Mouse (Mus musculus) forebrain, embryonic 14.5 days (tissue): ENCODE results near the gene Elmsan1. TPM values are rescaled to one million over a fixed set of nuclear protein-coding genes. Genes with fewer than 3 reads are reported as not detected.
A peak's percentile ranks its signal among the peaks of the same experiment; 100 is the strongest.

Source experiments
- ATAC-seq: fragments of 200-750 bp; cut with Nextera tagmentation; 2 replicates; pipeline ENCODE4 v1.8.0; 2017; ENCODE audit warnings: mild to moderate bottlenecking, moderate library complexity
- DNase-seq: peaks from one replicate; pipeline ENCODE4 v3.0.0-alpha.2; 2015; ENCODE audit warnings: low spot score
- H3K27ac ChIP-seq: fragments of 300-500 bp; sonication (generic); 2 replicates; pipeline ENCODE4 v1.5.1; 2014; ENCODE audit warnings: low read depth, mild to moderate bottlenecking, control low read depth, low read length, moderate library complexity
- H3K27me3 ChIP-seq: fragments of 300-500 bp; sonication (generic); replicated peaks from 2 replicates; pipeline ENCODE4 v1.6.1; 2014; ENCODE audit warnings: low read length, control low read depth, mixed read lengths; ENCODE audit not compliant: control insufficient read depth, insufficient read depth
- H3K36me3 ChIP-seq: fragments of 300-500 bp; sonication (generic); 2 replicates; pipeline ENCODE4 v1.6.1; 2014; ENCODE audit warnings: low read length, control low read depth; ENCODE audit not compliant: control insufficient read depth, insufficient read depth
- H3K4me1 ChIP-seq: fragments of 300-500 bp; sonication (generic); 2 replicates; pipeline ENCODE4 v1.6.1; 2014; ENCODE audit warnings: antibody characterized with exemption, low read length, control low read depth; ENCODE audit not compliant: control insufficient read depth, insufficient read depth
- H3K4me2 ChIP-seq: fragments of 300-500 bp; sonication (generic); 2 replicates; pipeline ENCODE4 v1.6.1; 2014; ENCODE audit warnings: mild to moderate bottlenecking, control low read depth, low read length
- H3K4me3 ChIP-seq: fragments of 300-500 bp; sonication (generic); 2 replicates; pipeline ENCODE4 v1.5.1; 2014; ENCODE audit warnings: low read depth, low read length, control low read depth
- H3K9ac ChIP-seq: fragments of 300-500 bp; sonication (generic); 2 replicates; pipeline ENCODE4 v1.6.1; 2014; ENCODE audit warnings: mild to moderate bottlenecking, low read length, control low read depth, moderate library complexity
- H3K9me3 ChIP-seq: fragments of 300-500 bp; sonication (generic); replicated peaks from 2 replicates; pipeline ENCODE4 v1.6.1; 2016; ENCODE audit warnings: low read length, control low read depth, mixed read lengths; ENCODE audit not compliant: control insufficient read depth
- WGBS: fragments of 180-500 bp; shearing (Covaris S2); extraction: QIAGEN DNeasy Blood & Tissue Kit; methylation state at CpG from one replicate; pipeline ENCODE4 v1.1.7; 2014; 5-methylcytosine and 5-hydroxymethylcytosine counted together
- polyA plus RNA-seq: library from polyadenylated mRNA; unstranded; fragments of >200 nt; fragmentation: Nextera tagmentation; extraction: Ambion mirVana; gene quantifications from 2 replicates; pipeline ENCODE4 v1.2.1, GENCODE M21; 2014

Elmsan1 gene
- polyA plus RNA-seq, 1 experiment from 2014 or later = 3.2 TPM

DNA sequence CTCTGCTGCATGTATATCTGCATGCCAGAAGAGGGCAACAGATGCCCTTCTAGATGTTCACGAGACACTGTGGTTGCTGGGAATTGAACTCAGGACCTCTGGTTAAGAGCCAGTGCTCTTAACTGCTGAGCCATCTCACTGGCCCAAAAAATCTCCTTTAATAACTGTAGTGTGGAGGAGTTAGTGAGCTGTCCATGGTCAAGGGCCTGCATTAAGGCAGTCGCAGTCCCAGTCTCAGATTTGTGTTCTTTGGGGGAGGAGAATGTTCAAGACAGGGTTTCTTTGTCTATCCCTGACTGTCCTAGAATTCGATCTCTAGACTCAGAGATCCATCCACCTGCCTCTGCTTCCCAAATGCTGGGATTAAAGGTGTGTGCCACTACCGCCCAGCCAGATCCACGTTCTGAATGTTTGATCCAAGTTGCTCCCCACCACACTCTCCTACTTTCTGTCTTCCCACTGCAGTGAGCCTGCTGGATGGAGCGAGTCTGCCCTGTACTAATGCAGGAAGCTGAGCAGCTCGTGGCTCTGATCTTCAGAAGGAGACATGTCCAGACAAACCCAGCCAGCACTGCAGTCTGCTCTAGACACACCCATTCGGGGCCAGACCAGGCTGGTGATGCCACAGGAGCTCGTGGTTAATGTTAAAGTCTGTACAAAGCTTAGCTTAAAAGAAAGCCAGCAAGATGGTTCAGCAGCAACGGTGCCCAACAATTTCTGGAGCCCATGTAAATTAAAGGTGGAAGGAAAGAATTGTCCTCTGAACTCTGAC lies 17.5 kb upstream of the Elmsan1 start:
- ATAC-seq (no peak), DNase-seq (no peak)
- H3K36me3 ChIP-seq = no peaks in the 10 kb centered on the region
- WGBS = 85% methylated on average over 10 of the region's 10 CpGs
- no peaks in the 10 kb centered on the region for H3K9me3 ChIP-seq
- no peaks in the 10 kb centered on the region for H3K27me3 ChIP-seq
- no peak overlapping the region for H3K27ac ChIP-seq
- H3K9ac ChIP-seq = no peak overlapping the region
- no peak overlapping the region for H3K4me3 ChIP-seq
- no peak overlapping the region for H3K4me2 ChIP-seq
- H3K4me1 ChIP-seq = no peaks in the 10 kb centered on the region

DNA sequence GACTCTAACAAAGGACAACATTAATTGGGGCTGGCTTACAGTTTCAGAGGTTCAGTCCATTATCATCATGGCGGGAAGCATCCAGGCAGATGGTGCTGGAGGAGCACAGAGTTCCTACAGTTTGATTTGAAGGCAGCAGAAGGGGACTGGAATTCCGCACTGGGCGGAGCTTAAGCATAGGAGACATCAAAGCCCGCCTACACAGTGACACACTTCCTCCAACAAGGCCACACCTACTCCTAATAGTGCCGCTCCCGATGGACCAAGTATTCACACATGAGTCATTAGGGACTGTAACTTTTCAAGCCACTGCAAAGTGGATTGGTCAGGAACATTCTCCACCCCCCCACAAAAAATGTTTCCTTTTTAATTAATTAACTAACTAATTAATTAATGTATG lies 16.9 kb upstream of the Elmsan1 start:
- DNase-seq = no peak
- H3K27me3 ChIP-seq = no peaks in the 10 kb centered on the region
- H3K36me3 ChIP-seq = no peaks in the 10 kb centered on the region

DNA sequence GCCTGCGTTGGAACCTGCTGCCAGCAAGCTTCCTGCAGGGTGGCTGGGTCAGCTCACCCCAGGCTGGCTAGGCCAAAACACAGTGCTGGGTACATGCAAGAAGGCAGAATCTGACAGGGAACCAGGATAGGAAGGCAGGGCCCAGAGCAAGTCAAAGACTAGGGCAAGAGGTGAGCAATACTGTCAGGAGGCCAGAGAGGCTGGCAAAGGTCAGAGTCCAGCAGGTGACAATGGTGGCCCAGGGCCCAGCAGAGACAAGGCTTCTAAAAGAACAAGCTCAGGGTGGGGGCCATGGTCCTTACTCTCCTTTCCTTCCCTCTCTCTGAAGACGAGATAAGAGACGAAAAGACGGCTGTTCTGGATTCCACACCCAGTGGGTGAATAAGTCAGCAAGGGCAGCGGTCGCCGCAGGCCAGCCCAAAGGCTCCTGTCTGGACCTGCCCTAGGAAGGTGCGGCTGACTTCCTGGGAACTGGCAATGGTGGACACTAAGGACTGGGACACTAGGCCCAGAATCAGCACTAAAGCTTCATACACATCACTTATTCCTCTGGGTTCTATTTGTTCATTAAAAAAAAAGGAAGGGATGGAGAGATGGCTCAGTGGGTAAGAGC lies 14.9 kb upstream of the Elmsan1 start:
- DNase-seq = no peak
- no peak overlapping the region for H3K4me3 ChIP-seq
- no peak for ATAC-seq
- no peaks in the 10 kb centered on the region for H3K9me3 ChIP-seq
- no peaks in the 10 kb centered on the region for H3K27me3 ChIP-seq
- no peaks in the 10 kb centered on the region for H3K4me1 ChIP-seq
- no peak overlapping the region for H3K27ac ChIP-seq
- H3K36me3 ChIP-seq = no peaks in the 10 kb centered on the region
- H3K4me2 ChIP-seq = no peak overlapping the region
- WGBS = 92% methylated on average over 8 of the region's 8 CpGs
- H3K9ac ChIP-seq = no peak overlapping the region

More for the DNA sequence above, 16.9 kb upstream of the Elmsan1 start:
- Histone ChIP-seq H3K9ac (no peak overlapping the region), H3K4me3 (no peak overlapping the region), H3K4me2 (no peak overlapping the region), H3K4me1 (no peaks in the 10 kb centered on the region), H3K9me3 (no peaks in the 10 kb centered on the region), H3K27ac (no peak overlapping the region)
- no peak for ATAC-seq
- 89% methylated on average over 6 of the region's 6 CpGs for WGBS

DNA sequence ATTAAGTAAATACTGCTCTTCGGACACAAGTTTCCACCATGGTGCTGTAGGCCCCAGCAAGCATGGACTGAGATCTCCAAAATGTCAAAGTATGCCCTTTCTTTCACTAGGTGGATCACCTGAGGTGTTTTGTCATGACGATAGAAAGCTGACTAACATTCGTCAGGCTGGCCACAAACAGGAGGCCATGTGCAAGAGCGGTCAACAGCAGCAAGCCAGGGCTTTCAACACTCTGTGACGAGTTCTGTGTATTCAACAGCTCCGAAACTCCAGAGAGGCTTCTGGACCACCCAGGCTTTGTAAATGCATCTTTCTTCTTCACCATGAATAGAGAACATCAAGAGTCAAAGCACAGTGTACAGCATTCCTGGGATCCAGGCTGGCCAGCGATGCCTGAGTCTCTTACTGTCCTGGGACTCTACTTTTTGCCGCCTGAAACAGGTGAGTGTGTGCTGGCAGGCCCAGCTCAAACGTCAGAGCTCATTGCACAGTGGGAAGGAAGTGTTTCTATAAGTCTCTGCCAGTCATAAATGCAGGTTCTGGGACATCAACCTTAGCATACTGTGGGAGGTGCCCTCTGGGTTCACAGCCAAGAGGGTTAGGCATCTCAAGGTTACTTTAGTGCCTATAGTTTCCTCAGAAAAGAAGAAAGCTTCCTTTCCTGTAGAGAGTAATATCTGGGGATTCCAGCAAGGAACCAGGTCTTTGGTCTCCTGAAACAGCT lies 7.6 kb upstream of the Elmsan1 start:
- H3K27ac ChIP-seq = no peak overlapping the region
- no peak for ATAC-seq
- no peak for DNase-seq
- 87% methylated on average over 9 of the region's 9 CpGs for WGBS
- no peaks in the 10 kb centered on the region for H3K36me3 ChIP-seq
- no peaks in the 10 kb centered on the region for H3K27me3 ChIP-seq
- H3K9me3 ChIP-seq = no peaks in the 10 kb centered on the region
- H3K9ac ChIP-seq = no peak overlapping the region
- peaks cover under 1% of the 10 kb centered on the region for H3K4me1 ChIP-seq
- no peak overlapping the region for H3K4me2 ChIP-seq
- H3K4me3 ChIP-seq = no peak overlapping the region

DNA sequence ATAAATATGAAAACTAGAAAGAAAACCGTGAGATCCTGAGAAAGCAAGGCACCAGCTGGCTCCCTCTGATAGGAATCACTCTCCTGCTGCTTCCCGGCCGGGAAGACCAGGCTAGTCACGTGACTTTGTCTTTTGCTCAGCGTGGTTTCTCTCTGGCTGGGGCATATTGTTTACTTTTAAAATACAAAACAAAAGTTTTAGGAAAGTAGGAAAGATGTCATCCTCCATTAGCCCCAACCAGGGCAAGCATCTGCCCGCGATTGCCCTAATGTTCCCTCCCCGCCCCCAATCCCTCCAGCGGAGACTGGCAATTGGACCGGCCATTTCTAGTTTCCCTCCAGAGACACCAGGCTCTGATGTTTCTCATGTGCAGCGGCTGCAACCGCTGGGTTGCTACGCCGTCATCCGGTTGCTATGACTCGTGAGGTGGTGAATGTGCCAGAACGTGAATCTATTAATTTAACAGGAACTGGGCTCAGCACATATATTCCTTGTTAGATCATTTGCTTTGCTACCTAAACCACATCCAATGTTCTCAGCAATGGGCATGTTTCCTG lies 3.8 kb upstream of the Elmsan1 start:
- H3K4me2 ChIP-seq = peak overlapping the region; percentile 47
- no peak overlapping the region; the same call in 1 of the 2 replicates for H3K9ac ChIP-seq
- H3K9me3 ChIP-seq = no peaks in the 10 kb centered on the region
- DNase-seq (peak; percentile 74), ATAC-seq (0 out of 2 replicates have a peak, but pooled peaks have one; percentile 4)
- H3K4me1 ChIP-seq = peaks cover 21% of the 10 kb centered on the region
- peak overlapping the region; percentile 17; the same call in 1 of the 2 replicates for H3K4me3 ChIP-seq
- H3K27ac ChIP-seq = no peak overlapping the region
- H3K27me3 ChIP-seq = no peaks in the 10 kb centered on the region
- WGBS = 2% methylated on average over 17 of the region's 17 CpGs
- H3K36me3 ChIP-seq = no peaks in the 10 kb centered on the region

DNA sequence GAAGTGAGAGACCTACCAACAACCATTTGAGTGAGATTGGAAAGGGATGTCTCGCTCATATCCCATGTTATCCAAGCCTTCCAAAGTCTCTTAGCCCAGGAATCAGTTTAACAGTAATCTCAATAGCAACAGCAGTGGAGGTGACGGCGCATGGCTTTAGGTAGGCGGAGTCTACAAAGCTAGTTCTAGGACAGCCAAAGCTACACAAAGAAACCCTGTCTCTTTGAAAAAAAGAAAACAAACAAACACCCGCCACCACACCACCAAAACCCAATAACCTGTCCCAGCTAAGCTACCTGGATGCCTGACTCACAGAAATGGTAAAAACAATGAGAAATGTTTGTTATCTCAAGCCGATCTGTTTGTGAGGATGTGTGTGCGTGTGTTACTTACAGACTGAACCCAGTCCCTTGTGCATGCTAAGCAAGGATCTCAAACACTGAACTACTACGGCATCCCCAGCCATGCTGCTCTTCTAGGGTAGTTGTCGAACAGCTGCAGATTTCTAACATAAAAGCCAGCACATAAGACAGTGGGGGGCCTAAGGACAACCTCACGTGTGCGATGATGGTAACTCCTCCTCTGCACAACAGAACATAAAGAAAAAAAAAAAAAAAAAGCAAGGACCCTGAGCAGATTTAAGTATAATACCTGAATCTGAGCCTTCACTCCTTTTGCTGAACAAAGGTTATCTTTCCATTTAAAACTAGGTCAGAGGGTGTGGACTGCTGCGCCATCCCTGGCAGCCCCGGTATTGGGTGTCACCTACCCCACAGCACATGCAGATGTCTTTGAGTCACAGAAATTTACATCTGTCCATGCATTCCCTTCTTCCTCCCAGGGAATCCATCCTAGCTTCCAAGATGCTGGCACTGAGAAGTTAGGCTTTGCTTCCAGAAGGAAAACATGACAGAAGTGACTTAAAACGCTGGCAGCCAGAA lies 2.5 kb upstream of the Elmsan1 start:
- H3K4me2 ChIP-seq = no peak overlapping the region; the same call in 1 of the 2 replicates
- H3K27ac ChIP-seq = peak overlapping the region; percentile 2; the same call in 1 of the 2 replicates
- peaks cover 21% of the 10 kb centered on the region for H3K4me1 ChIP-seq
- H3K4me3 ChIP-seq = no peak overlapping the region
- no peaks in the 10 kb centered on the region for H3K27me3 ChIP-seq
- DNase-seq (no peak), ATAC-seq (no peak)
- WGBS = 80% methylated on average over 14 of the region's 14 CpGs
- H3K9ac ChIP-seq = 0 out of 2 replicates have a peak overlapping the region, but pooled peaks have one; percentile 21
- no peaks in the 10 kb centered on the region for H3K9me3 ChIP-seq
- H3K36me3 ChIP-seq = no peaks in the 10 kb centered on the region

DNA sequence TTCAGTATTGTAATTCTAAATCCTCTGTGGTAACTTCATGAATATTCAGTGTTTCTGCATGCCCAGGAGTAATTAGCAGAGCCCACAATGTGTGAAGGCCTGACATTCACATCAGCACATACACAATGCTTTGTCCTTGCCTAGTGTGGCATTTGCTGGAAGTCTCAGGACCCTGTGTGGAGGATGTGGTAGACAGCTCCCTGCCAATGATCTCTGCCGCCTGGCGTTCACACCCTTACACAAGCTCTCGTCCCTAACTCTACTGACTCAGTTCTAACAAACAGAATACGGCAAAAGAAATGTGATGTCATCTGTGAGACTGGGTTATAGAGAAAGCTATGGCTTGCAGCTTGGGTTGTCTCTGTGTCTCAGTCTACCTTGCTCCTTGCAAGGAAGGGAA lies 1.8 kb upstream of the Elmsan1 start:
- peak; percentile 84 for DNase-seq
- ATAC-seq = peak; percentile 68

DNA sequence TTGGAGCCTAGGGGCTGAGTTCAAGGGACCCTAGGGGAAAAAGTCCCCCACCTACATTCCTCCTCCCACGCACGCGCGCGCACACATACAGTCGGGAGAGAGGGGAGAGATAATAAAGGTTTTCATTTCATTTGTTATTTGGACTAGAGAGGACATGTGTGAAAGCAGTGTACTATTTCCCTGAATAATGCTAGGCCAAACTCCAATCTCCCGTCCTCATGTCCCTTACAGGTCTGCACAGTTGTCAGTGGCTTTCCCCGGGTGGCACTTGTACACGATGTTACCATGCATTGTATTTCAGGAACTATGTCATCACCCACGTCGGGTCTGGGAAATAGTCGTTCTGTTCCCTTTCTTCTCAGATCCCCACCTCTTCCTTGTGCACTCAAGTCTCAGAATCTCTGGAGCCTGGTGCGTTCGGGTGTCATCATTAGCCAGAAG lies 460 bp upstream of the Elmsan1 start:
- WGBS = 4% methylated on average over 14 of the region's 14 CpGs
- DNase-seq (peak; percentile 32), ATAC-seq (peak; percentile 15)
- H3K9me3 ChIP-seq = no peaks in the 10 kb centered on the region
- H3K36me3 ChIP-seq = no peaks in the 10 kb centered on the region
- H3K9ac ChIP-seq = peak overlapping the region; percentile 77
- peaks cover 23% of the 10 kb centered on the region for H3K4me1 ChIP-seq
- H3K4me2 ChIP-seq = peak overlapping the region; percentile 97
- peak overlapping the region; percentile 70 for H3K4me3 ChIP-seq
- peak overlapping the region; percentile 72 for H3K27ac ChIP-seq
- no peaks in the 10 kb centered on the region for H3K27me3 ChIP-seq

More for the DNA sequence above, 1.8 kb upstream of the Elmsan1 start:
- Histone ChIP-seq H3K9me3 (no peaks in the 10 kb centered on the region), H3K27me3 (no peaks in the 10 kb centered on the region), H3K9ac (no peak overlapping the region), H3K36me3 (no peaks in the 10 kb centered on the region), H3K4me2 (no peak overlapping the region; the same call in 1 of the 2 replicates), H3K27ac (peak overlapping the region; percentile 2; the same call in 1 of the 2 replicates), H3K4me3 (no peak overlapping the region), H3K4me1 (peaks cover 21% of the 10 kb centered on the region)
- WGBS = 14% methylated on average over 4 of the region's 4 CpGs
